Mouse (Mus musculus) embryo, embryonic 10.5 days (tissue): Measurements from ENCODE around the gene Gm47429.
A peak's percentile ranks its signal among the peaks of the same experiment; 100 is the strongest.
"Not testable (repeated sequence)": the region's sequence is repeated elsewhere in the genome, so short reads cannot be mapped to it uniquely, and the experiment has no call there.

Experiments
- DNase-seq: peaks from one replicate; pipeline ENCODE4 v3.0.0-alpha.2; 2015; ENCODE audit warnings: low spot score

Gm47429 gene

GRCm38 (mm10) chr13:50443812-50444211, at the start of gene Gm47429:
Gene Gm47429, minus strand, starts transcription at chr13:50443912.
- DNase-seq: no peak

- DNase-seq: not testable (repeated sequence)
Observed at GRCm38 (mm10) chr13:50488510-50488909, 44.8 kb upstream of the Gm47429 start.

DNA sequence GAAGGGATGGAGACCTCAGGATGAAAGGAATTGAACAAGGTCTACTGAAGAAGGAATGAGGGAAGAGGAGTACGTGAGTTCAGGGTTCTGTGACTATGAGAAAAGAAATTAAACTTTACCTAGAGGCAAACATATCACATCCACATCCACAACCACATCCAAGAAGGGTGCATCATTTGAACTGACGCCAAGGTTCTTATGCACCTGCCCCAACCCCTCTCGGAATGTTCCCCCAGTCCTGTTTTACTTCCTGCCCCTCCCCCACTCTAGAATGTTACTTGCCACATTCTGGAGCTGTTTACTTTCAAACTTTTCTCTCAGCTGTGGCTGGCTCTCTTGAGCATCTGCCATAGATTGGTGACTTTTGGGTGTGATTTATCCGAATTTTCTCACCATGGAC, 23.3 kb upstream of the Gm47429 start, which contains the start of gene Nutm2:
Gene Nutm2, plus strand, starts transcription at position 301 of the 400 bp plus-strand sequence.
- DNase-seq: no peak

GRCm38 (mm10) chr13:50464621-50465562, 21.2 kb upstream of the Gm47429 start:
- DNase-seq: peak; percentile 13

DNA sequence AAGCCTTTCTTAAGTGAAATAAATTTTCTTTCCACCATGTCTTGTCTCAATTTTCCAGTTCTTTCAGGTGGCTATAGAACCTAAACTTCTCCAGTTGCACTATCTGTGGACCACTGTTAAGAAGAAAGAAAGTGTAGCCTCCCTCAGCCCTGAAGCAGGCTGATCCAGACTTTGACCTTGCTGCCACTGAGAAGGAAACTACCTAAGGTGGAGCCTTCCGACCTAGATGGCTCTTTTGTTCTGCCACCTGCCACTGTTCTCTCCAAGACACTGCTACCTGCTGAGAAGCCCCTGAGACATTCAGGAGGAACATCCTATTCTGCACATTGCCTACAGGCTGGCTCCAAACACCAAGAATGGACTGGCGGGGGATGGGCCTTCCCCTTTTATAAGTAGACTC, 16.7 kb upstream of the Gm47429 start:
- not testable (repeated sequence) for DNase-seq

GRCm38 (mm10) chr13:50453426-50453825, 9.7 kb upstream of the Gm47429 start:
- no peak for DNase-seq

DNA sequence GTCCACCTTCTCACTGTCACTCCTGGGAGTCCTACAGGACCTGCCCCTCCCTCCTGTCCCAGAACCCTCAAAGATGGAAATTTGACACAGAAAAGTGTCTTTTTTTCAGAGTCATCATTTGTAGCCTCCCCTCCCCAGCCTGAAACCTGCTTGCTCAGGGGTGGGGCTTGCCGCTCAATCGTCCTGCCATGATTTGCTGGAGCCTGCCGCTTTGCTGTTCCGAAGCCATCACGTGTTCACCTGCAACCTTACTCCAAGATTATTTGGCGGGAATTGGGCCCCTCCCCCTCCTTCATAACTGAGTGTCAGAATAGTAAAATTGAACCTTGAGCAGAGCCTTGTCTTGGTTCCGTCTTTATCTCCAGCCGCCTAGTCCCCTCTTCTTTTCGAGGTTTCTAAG, 8.6 kb upstream of the Gm47429 start:
- DNase-seq: not testable (repeated sequence)

- no peak for DNase-seq
Observed at GRCm38 (mm10) chr13:50445261-50445660, 1.5 kb upstream of the Gm47429 start.

DNA sequence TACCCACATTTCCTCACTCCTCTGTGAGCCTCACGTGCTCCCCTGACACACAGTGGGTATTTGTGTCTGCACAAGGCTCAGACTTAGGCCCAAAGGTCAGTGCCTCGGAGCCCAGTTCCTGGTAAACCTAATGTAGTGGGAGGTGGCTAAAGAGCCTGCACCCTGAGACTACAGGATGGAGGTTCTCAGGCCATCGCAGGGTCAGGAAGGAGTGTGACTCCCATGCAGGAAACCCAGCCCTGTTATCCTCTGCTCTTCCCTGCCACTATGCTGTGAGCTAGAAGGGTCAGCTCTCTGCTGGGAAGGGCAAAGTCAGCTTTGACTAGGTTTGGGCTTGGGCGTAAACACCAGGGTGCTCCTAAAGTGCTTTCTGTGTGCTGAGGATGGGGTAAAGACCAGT, 17.0 kb downstream of the Gm47429 start:
- no peak for DNase-seq

DNA sequence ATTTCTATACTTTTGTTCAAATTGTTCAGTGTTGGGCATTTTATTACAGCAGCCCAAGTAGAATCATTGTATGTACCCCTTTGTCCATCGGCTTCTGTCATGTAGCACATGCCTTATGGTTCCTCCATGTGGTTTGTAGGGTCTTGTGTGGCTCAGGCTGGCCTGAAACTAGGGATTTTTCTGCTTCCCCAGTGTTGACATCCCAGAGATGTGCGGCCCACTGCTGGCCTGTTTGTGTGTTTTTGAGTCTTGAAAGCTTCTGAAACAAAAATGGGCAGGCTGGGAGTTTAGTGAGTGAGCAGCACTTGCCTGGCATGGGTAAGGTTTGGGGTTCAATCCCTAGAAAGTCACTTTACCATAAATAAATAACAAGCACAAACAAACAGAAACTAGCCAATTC, 19.2 kb downstream of the Gm47429 start:
- DNase-seq: no peak

DNA sequence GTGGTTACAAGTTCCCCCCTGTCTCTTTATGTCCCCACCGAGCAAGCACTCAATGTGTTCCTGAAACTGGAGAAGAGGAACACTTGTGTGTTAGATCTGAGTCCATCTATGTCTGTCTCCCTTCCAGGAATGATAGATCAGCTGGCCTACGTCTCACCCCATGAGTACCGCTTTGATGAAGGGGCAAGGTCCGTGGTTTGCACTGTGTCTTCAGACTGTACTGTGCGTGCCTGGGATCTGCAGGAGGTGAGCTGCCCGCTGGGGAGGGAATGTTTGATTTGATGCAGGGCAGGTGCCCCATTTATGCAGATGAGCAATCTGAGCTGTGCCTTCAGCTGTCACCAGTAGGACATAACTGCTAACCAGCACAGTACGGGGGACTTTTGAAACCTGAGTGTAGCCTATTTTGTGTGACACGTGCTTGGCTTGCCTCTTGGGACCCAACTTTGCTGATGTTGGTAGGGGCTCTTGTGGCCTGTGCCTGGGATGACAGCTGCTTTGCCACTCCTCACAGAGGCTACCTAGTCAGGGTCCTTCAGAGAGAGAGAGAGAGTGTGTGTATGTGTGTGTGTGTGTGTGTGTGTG, 20.0 kb downstream of the Gm47429 start:
- no peak for DNase-seq

- DNase-seq: no peak
Observed at GRCm38 (mm10) chr13:50418421-50418820, 25.3 kb downstream of the Gm47429 start.

DNA sequence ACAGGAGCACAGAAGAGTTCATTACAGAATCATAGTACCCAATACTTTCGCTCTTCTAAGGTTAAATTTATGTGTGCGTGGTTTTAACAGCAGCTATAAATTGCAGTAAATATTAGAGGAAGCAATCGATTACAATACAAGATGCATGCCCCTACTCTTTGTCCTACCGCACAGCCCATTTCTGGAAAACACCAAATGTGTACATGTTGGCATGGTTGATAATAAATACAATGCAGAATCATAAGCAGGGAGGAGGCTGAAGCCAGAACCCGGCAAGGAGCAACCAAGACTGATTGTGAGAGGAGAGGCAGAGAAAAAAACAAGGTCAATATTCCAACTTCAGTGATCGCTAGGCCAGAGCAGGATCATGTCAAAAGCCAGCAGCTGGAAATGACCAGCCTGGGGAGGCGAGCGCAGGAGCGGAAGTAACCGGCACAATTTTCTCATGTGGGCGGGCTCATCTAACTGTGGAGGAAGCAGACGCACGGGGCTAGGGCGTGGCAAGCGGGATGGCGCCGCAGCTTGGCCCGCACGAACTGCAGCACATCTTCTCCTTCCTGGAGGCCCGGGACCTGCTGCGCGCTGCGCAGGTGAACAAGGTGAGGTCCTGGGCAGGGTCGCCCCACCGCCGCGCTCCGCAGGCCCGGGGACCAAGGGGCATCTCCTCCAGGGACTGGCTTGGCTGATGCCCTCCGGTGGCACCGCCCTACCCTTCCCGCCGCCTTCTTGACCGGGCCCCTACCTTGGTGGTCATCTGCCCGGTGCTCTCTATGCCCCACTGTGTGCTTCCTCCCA, 26.1 kb downstream of the Gm47429 start, which contains the start of gene Fbxw17:
Gene Fbxw17, plus strand, starts transcription at position 476 of the 795 bp plus-strand sequence.
- peak; percentile 89 for DNase-seq
